Mouse (Mus musculus) embryonic facial prominence, embryonic 14.5 days (tissue): ENCODE measurements at regions not wholly inside any gene's neighbourhood (a gene's known extent, or its start where the extent isn't known, plus 50 kb on each side); places are given as distances from the start of the nearest gene placed in this dataset.
A peak's percentile ranks its signal among the peaks of the same experiment; 100 is the strongest.

Experiments used
- ATAC-seq: fragments of 200-750 bp; cut with Nextera tagmentation; 2 replicates; pipeline ENCODE4 v1.8.0; 2017; ENCODE audit warnings: low read depth, moderate number of reproducible peaks, moderate TSS enrichment
- DNase-seq: peaks from one replicate; pipeline ENCODE4 v3.0.0-alpha.2; 2015; ENCODE audit warnings: low spot score
- H3K27ac ChIP-seq: fragments of 300-500 bp; sonication (generic); replicated peaks from 2 replicates; pipeline ENCODE4 v1.5.1; 2014; ENCODE audit warnings: low read depth, mild to moderate bottlenecking, low read length, moderate library complexity
- H3K27me3 ChIP-seq: fragments of 300-500 bp; sonication (generic); replicated peaks from 2 replicates; pipeline ENCODE4 v1.6.1; 2014; ENCODE audit warnings: low read length; ENCODE audit not compliant: control insufficient read depth, insufficient read depth
- H3K36me3 ChIP-seq: fragments of 300-500 bp; sonication (generic); 2 replicates; pipeline ENCODE4 v1.6.1; 2014; ENCODE audit warnings: low read length, mixed read lengths; ENCODE audit not compliant: control insufficient read depth, insufficient read depth
- H3K4me1 ChIP-seq: fragments of 300-500 bp; sonication (generic); 2 replicates; pipeline ENCODE4 v1.6.1; 2014; ENCODE audit warnings: antibody characterized with exemption, low read length; ENCODE audit not compliant: control insufficient read depth, insufficient read depth
- H3K4me2 ChIP-seq: fragments of 300-500 bp; sonication (generic); 2 replicates; pipeline ENCODE4 v1.6.1; 2014; ENCODE audit warnings: low read depth, mild to moderate bottlenecking, low read length, moderate library complexity, mixed read lengths
- H3K4me3 ChIP-seq: fragments of 300-500 bp; sonication (generic); 2 replicates; pipeline ENCODE4 v1.5.1; 2014; ENCODE audit warnings: low read depth, mild to moderate bottlenecking, low read length
- H3K9ac ChIP-seq: fragments of 300-500 bp; sonication (generic); 2 replicates; pipeline ENCODE4 v1.6.1; 2014; ENCODE audit warnings: low read depth, mild to moderate bottlenecking, low read length, moderate library complexity, mixed read lengths
- H3K9me3 ChIP-seq: fragments of 300-500 bp; sonication (generic); 2 replicates; pipeline ENCODE4 v1.6.1; 2016; ENCODE audit warnings: low read length; ENCODE audit not compliant: control insufficient read depth
- WGBS: fragments of 180-500 bp; shearing (Covaris S2); extraction: QIAGEN DNeasy Blood & Tissue Kit; methylation state at CpG from one replicate; pipeline ENCODE4 v1.1.7; 2014; 5-methylcytosine and 5-hydroxymethylcytosine counted together

GRCm38 (mm10) chr6:141027353-141027752 lies 221.7 kb upstream of the Pde3a start:
- 49% methylated on average over 4 of the region's 4 CpGs for WGBS
- Histone ChIP-seq H3K9me3 (no peaks in the 10 kb centered on the region), H3K4me1 (no peaks in the 10 kb centered on the region), H3K36me3 (no peaks in the 10 kb centered on the region), H3K27ac (no peak overlapping the region), H3K4me3 (no peak overlapping the region), H3K4me2 (no peak overlapping the region), H3K9ac (no peak overlapping the region), H3K27me3 (no peaks in the 10 kb centered on the region)
- no peak for ATAC-seq
- no peak for DNase-seq

- no peaks in the 10 kb centered on the region for H3K27me3 ChIP-seq
- WGBS: 82% methylated on average over 5 of the region's 5 CpGs
- H3K9me3 ChIP-seq: no peaks in the 10 kb centered on the region
- H3K36me3 ChIP-seq: no peaks in the 10 kb centered on the region
- no peak for ATAC-seq
- no peak overlapping the region for H3K27ac ChIP-seq
- no peaks in the 10 kb centered on the region for H3K4me1 ChIP-seq
- no peak overlapping the region for H3K9ac ChIP-seq
- no peak overlapping the region for H3K4me2 ChIP-seq
- no peak for DNase-seq
- H3K4me3 ChIP-seq: no peak overlapping the region
Measured at GRCm38 (mm10) chr6:141027787-141028186, 221.3 kb upstream of the Pde3a start.

GRCm38 (mm10) chr6:141034824-141035223 lies 214.2 kb upstream of the Pde3a start:
- DNase-seq (no peak), ATAC-seq (no peak)
- no peaks in the 10 kb centered on the region for H3K9me3 ChIP-seq
- H3K4me3 ChIP-seq: no peak overlapping the region
- H3K4me2 ChIP-seq: no peak overlapping the region
- H3K4me1 ChIP-seq: no peaks in the 10 kb centered on the region
- 74% methylated on average over 5 of the region's 5 CpGs for WGBS
- H3K27ac ChIP-seq: no peak overlapping the region
- no peaks in the 10 kb centered on the region for H3K27me3 ChIP-seq
- H3K36me3 ChIP-seq: no peaks in the 10 kb centered on the region
- no peak overlapping the region for H3K9ac ChIP-seq

- H3K9me3 ChIP-seq: no peaks in the 10 kb centered on the region
- peak overlapping the region; percentile 12; the same call in 1 of the 2 replicates for H3K4me2 ChIP-seq
- WGBS: 65% methylated on average over 5 of the region's 5 CpGs
- no peaks in the 10 kb centered on the region for H3K27me3 ChIP-seq
- no peak overlapping the region for H3K4me3 ChIP-seq
- H3K9ac ChIP-seq: no peak overlapping the region
- H3K27ac ChIP-seq: no peak overlapping the region
- H3K4me1 ChIP-seq: peaks cover 8% of the 10 kb centered on the region; the same call in 1 of the 2 replicates
- peak; percentile 23 for DNase-seq
- no peak for ATAC-seq
- no peaks in the 10 kb centered on the region for H3K36me3 ChIP-seq
Measured at GRCm38 (mm10) chr6:141041358-141041757, 207.7 kb upstream of the Pde3a start.

- Histone ChIP-seq H3K9me3 (no peaks in the 10 kb centered on the region), H3K27ac (no peak overlapping the region), H3K36me3 (no peaks in the 10 kb centered on the region), H3K4me3 (no peak overlapping the region), H3K9ac (no peak overlapping the region), H3K27me3 (no peaks in the 10 kb centered on the region), H3K4me2 (peak overlapping the region; percentile 12; the same call in 1 of the 2 replicates), H3K4me1 (peaks cover 8% of the 10 kb centered on the region; the same call in 1 of the 2 replicates)
- DNase-seq: peak; percentile 45
- no peak for ATAC-seq
- WGBS: 67% methylated on average over 16 of the region's 16 CpGs
Measured at GRCm38 (mm10) chr6:141041781-141042625, 207.1 kb upstream of the Pde3a start.

- no peak overlapping the region for H3K4me3 ChIP-seq
- no peaks in the 10 kb centered on the region for H3K4me1 ChIP-seq
- WGBS: 78% methylated on average over 2 of the region's 2 CpGs
- no peaks in the 10 kb centered on the region for H3K27me3 ChIP-seq
- no peak overlapping the region for H3K4me2 ChIP-seq
- no peaks in the 10 kb centered on the region for H3K36me3 ChIP-seq
- no peak for DNase-seq
- H3K9me3 ChIP-seq: no peaks in the 10 kb centered on the region
- no peak overlapping the region for H3K9ac ChIP-seq
- H3K27ac ChIP-seq: no peak overlapping the region
- no peak for ATAC-seq
Measured at GRCm38 (mm10) chr6:141048271-141048670, 200.8 kb upstream of the Pde3a start.

- H3K4me2 ChIP-seq: no peak overlapping the region
- ATAC-seq: peak; percentile 89
- 47% methylated on average over 11 of the region's 11 CpGs for WGBS
Measured at GRCm38 (mm10) chr6:141050038-141050684, 198.9 kb upstream of the Pde3a start.

GRCm38 (mm10) chr6:141054026-141054425 lies 195.0 kb upstream of the Pde3a start:
- DNase-seq (no peak), ATAC-seq (no peak)
- H3K4me3 ChIP-seq: no peak overlapping the region
- H3K9ac ChIP-seq: no peak overlapping the region
- H3K4me2 ChIP-seq: no peak overlapping the region
- WGBS: 85% methylated on average over 7 of the region's 7 CpGs
- no peaks in the 10 kb centered on the region for H3K36me3 ChIP-seq
- no peaks in the 10 kb centered on the region for H3K4me1 ChIP-seq
- no peak overlapping the region for H3K27ac ChIP-seq
- H3K9me3 ChIP-seq: peaks cover 5% of the 10 kb centered on the region; the same call in 1 of the 2 replicates
- no peaks in the 10 kb centered on the region for H3K27me3 ChIP-seq

More at GRCm38 (mm10) chr6:141050038-141050684, 198.9 kb upstream of the Pde3a start:
- Histone ChIP-seq H3K9me3 (no peaks in the 10 kb centered on the region), H3K4me1 (no peaks in the 10 kb centered on the region), H3K36me3 (no peaks in the 10 kb centered on the region), H3K9ac (no peak overlapping the region), H3K4me3 (no peak overlapping the region), H3K27me3 (no peaks in the 10 kb centered on the region), H3K27ac (no peak overlapping the region)
- DNase-seq: peak; percentile 71
